Mouse (Mus musculus) gonadal fat pad, adult 2 months (tissue): Measurements from ENCODE around the gene Frmd7. TPM values are rescaled to one million over a fixed set of nuclear protein-coding genes. Genes with fewer than 3 reads are reported as not detected.

Experiments used
- DNase-seq: peaks from one replicate; pipeline ENCODE4 v3.0.0-alpha.2; 2012; ENCODE audit warnings: low read depth
- polyA plus RNA-seq: library from polyadenylated mRNA; depleted of rRNA; stranded (reverse); fragments of >200 nt; gene quantifications from 2 replicates; pipeline ENCODE4 v1.2.3, GENCODE M21; 2012; rRNA removed

Frmd7 gene
- polyA plus RNA-seq, 1 experiment, result 2.6 TPM

DNA sequence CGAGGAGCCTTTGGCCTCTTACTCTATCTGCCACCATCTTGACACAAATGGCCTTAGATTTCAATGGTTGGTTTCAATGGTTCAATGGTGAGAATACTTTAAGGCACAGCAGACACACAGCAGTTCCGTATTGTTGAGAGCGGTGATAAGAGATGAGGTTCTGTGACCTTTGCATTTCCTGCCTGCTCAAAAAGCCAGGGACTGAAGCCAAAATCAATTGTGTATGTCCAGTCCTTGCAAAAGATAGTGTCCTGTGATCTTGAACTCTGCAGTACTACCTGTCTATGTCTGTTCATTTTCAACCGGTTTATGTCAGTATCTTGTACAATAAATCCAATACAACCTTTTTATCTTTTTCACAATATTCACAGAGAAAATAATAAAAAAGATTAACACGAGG, 77.8 kb downstream of the Frmd7 start:
- DNase-seq, result no peak

DNA sequence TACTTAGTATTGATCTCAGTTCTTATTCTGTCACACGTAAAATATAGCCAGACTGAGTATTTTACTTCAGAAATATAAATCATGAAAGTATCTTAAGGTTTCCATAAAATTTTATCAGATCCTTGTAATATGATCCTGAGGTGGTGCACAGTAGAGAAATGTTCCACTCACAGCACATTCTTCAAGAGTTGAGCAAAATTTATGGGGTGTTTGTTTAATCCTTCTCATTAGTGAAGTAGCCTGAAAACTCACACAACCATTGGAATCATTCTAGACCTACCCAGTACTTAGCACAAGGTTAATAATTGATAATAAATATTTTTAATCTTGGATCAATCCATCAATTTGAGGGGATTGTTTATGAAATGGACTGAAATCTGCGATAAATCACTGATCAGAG, 78.7 kb downstream of the Frmd7 start:
- no peak for DNase-seq

DNA sequence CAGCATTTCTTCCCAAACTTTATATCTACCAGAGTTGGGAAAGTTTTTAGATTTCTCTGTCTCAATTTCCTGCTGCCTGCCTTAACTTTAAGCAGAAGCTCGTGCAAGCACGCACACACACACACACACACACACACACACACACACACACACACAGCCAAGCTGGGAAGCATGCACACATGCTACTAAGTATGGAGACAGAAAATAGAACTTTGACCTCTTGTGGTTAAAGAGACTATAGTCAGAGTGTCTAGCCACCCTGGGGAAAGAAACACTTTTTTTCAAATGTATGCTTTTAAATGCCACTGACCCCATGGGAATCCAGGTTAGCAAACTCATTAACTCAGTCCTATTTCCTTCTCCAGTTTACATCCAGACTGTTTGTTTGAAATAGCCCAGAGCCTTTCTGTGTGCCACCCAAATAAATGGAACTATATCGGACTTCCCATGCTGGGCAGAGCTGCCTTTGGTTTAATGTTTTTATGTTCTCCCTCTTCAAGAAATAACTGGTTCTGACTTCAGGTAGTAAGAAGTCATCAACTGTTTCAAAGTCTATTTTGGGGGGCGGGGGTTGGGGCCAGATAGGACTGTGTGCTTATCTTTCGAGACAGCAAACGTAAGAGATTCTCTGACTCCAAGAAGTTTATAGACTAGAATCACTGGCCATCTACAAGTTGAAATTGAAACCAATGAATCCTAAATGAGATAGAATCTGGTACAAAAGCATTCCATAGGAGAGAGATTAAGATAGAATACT, 91.9 kb downstream of the Frmd7 start:
- no peak for DNase-seq

Other genes with a start within 250 kb of the Frmd7 start
- 11.3 and 15.8 TPM in 2 replicates for gene Stk26, start 101.7 kb downstream of the Frmd7 start, polyA plus RNA-seq
- 4.2 and 4.8 TPM in 2 replicates for gene Rap2c, start 75.3 kb upstream of the Frmd7 start, polyA plus RNA-seq